Mouse (Mus musculus): Measurements from ENCODE around the gene P4ha2.

P4ha2 gene

DNA sequence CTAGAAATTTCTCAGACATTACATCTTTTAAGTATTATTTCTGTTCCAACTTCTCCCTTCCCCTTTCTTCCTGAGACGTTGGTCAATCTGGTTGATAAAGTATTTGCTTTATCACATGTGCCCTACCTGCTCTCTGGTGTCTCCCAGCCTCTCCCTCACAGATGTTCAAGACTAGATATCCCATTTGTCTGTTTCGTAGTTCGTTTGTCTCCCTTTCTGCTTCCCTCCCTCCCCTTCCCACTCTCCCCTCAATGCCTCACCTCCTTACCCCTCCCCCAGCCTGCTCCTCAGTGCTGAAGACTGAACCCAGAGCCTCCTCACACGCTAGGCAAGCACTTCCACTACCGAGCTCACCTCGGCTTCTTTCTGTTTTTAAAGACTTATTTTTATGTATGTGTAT lies 35.0 kb downstream of the P4ha2 start:
- DNase-seq (ENCODE audit: low spot score in 2 of 2): no peak

DNA sequence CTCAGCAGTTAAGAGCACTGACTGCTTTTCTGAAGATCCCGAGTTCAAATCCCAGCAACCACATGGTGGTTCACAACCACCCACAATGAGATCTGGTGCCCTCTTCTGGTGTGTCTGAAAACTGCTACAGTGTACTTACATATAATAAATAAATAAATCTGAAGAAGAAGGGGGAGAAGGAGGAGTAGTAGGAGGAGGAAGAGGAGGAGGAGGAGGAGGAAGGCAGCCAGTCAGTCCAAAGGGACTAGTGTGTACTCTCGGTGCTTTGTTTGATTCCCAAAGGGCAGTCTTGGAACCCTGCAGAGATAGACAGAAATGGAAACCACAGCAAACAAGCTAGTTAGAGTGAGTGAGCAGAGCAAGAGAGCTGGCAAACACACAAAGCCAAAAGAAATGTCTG lies 40.3 kb downstream of the P4ha2 start:
- peak in 1 of 2 experiments; percentile 77 for DNase-seq (ENCODE audit: low spot score in 2 of 2)

GRCm38 (mm10) chr11:54141200-54141971 lies 41.5 kb downstream of the P4ha2 start:
- DNase-seq (ENCODE audit: low spot score in 2 of 2): no peak

GRCm38 (mm10) chr11:54144886-54145285 lies 45.0 kb downstream of the P4ha2 start:
- DNase-seq (ENCODE audit: low spot score in 2 of 2): peak; percentile 55 to 83

GRCm38 (mm10) chr11:54145990-54146389 lies 46.1 kb downstream of the P4ha2 start:
- no peak for DNase-seq (ENCODE audit: low spot score in 2 of 2)

- no peak for DNase-seq (ENCODE audit: low spot score in 2 of 2)
Observed at GRCm38 (mm10) chr11:54149791-54150465, 50.0 kb downstream of the P4ha2 start.

DNA sequence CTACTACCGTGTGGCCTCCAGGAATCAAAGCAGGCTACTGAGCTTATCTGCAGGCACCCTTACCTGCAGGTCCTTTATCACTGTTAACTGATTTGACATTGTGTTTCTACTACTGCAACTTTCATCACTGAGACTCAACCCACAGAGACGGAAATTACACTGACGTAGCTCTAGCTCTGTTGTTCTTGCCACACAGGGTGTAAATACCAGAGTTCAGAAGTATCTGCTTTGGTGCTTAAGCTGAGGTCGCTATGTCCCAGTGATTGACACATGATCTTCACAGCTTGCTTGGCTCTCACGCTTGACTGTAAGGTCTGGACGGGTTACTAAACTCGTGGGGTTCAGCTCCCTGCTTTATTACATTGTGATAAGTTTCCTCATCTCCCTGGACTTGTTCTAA lies 51.2 kb downstream of the P4ha2 start:
- DNase-seq (ENCODE audit: low spot score in 2 of 2): no peak

GRCm38 (mm10) chr11:54152957-54153356 lies 53.1 kb downstream of the P4ha2 start:
- no peak for DNase-seq (ENCODE audit: low spot score in 2 of 2)

GRCm38 (mm10) chr11:54155864-54156263 lies 56.0 kb downstream of the P4ha2 start:
- peak; percentile 67 to 72 for DNase-seq (ENCODE audit: low spot score in 2 of 2)

DNA sequence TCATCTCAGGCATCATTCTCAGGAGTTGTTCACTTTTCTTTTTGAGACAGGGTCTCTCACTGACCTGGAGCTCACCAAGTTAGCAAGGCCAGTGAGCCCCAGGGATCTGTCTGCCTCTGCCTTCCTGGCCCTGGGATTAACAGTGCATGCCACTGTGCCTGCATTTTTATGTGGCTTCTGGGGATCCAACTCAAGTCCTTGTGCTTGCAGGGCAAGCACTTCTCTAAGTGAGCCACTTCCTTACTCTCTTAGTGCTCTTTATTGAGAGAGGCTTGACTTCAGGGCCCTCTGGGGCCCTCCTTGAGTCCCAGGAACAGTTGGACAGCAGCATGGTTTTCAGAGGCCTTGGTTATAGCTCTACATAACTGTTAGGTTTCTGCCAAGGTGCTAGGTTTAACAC lies 56.6 kb downstream of the P4ha2 start:
- no peak for DNase-seq (ENCODE audit: low spot score in 2 of 2)

GRCm38 (mm10) chr11:54157586-54157985 lies 57.7 kb downstream of the P4ha2 start:
- DNase-seq (ENCODE audit: low spot score in 2 of 2): no peak

GRCm38 (mm10) chr11:54160435-54160834 lies 60.5 kb downstream of the P4ha2 start:
- DNase-seq (ENCODE audit: low spot score in 2 of 2): no peak

GRCm38 (mm10) chr11:54160920-54161319 lies 61.0 kb downstream of the P4ha2 start:
- DNase-seq (ENCODE audit: low spot score in 2 of 2): no peak

GRCm38 (mm10) chr11:54161514-54161913 lies 61.6 kb downstream of the P4ha2 start:
- DNase-seq (ENCODE audit: low spot score in 2 of 2): no peak

- peak; percentile 12 to 27 for DNase-seq (ENCODE audit: low spot score in 2 of 2)
Observed at GRCm38 (mm10) chr11:54162968-54163367, 63.1 kb downstream of the P4ha2 start.

- no peak for DNase-seq (ENCODE audit: low spot score in 2 of 2)
Observed at GRCm38 (mm10) chr11:54169432-54170295, 69.8 kb downstream of the P4ha2 start.

DNA sequence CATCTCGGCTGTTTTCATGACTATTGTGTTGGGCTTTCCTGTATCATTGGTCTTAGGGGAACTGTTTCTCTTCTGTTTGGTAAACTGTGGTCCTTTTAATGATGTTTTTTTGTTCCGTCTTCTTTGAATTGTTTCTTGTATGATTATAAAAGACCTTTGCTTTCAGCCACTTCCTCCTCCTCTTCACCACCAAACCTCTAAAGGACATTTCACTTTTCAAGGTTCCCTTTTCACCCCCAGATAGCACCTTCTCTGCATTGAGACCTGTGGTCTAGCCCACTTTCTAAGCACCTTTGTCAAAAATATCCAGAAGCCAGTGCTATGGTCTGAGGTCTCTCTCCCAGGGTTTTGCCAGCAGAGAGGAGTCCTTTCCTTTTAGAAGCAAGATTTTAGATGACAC lies 71.3 kb downstream of the P4ha2 start:
- DNase-seq (ENCODE audit: low spot score in 2 of 2): no peak

DNA sequence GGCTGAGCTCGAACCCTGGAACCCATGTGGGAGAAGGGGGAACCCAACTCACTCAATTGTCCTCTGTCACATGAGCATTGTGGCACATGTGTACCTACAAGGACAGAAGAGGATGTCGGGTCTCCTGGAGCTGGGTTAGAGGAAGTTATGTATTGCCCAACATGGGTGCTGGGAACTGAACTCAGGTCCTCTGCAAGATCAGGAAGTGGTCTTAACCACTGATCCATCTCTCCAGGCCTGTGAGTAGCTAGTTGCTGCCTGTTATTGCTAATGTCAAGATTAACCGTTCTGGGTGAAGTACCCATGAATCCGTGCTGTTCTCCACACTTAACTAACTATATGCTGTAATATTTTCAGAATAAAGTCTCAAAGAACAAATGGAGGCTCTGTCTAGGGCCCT lies 74.3 kb downstream of the P4ha2 start:
- no peak for DNase-seq (ENCODE audit: low spot score in 2 of 2)

DNA sequence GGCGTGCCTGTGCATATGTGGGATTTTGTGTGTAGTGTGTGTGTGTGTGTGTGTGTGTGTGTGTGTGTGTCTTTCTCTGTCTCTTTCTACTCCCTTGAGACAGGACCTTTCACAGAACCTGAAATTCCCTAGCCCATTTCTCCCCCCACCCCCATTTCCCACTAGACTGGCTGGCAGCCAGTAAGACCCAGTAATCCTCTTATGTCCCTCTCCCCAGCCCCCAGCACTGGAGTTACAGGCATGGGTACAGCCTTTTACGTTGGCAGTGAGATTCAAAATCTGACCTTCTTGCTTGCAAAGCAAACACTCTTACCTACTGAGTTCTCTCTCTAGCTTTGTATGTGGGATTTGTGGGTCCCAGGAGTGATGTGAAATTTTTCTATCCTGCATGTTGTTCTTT lies 75.0 kb downstream of the P4ha2 start:
- no peak for DNase-seq (ENCODE audit: low spot score in 2 of 2)
